Mouse (Mus musculus) layer of hippocampus, adult 2 months (tissue): ENCODE measurements around the gene Ptcra. TPM values are rescaled to one million over a fixed set of nuclear protein-coding genes. Genes with fewer than 3 reads are reported as not detected.
"Not testable (repeated sequence)": the region's sequence is repeated elsewhere in the genome, so short reads cannot be mapped to it uniquely, and the experiment has no call there.

Experiments used
- DNase-seq, 2 experiments: peaks; one replicate each; pipeline ENCODE4 v3.0.0; 2022; ENCODE audit warnings: low spot score in 2 of 2
- H3K27ac ChIP-seq: fragments of 200-600 bp; 2 replicates; pipeline ENCODE4 v1.8.1; 2022
- H3K4me3 ChIP-seq: fragments of 200-600 bp; 2 replicates; pipeline ENCODE4 v1.8.1; 2022; ENCODE audit warnings: mild to moderate bottlenecking
- CTCF ChIP-seq: fragments of 200-600 bp; conservative IDR thresholded peaks from 2 replicates; pipeline ENCODE4 v1.8.1; 2022; ENCODE audit warnings: antibody characterized with exemption, mild to moderate bottlenecking, moderate library complexity
- total RNA-seq, 2 experiments: library from RNA; stranded (reverse); gene quantifications; 2 replicates each; pipeline ENCODE4 v1.2.3; 2021

Gene Ptcra
- total RNA-seq, 2 experiments from 2014 or later: not detected

GRCm38 (mm10) chr17:46782341-46783221 lies 19.1 kb upstream of the Ptcra start, which contains the start of gene Rpl7l1:
Gene Rpl7l1, minus strand, starts transcription at chr17:46782672.
- peak; percentile 90 to 93 for DNase-seq
- TF ChIP-seq CTCF: peak; percentile 83
- peak within 1 kb of the TSS; percentile 92 for H3K4me3 ChIP-seq
- peak within 1 kb of the TSS; percentile 90 for H3K27ac ChIP-seq

- H3K4me3 ChIP-seq: peak overlapping the region; percentile 92
- no peak for TF ChIP-seq CTCF
- no peak for DNase-seq
- peak overlapping the region; percentile 90 for H3K27ac ChIP-seq
Observed at GRCm38 (mm10) chr17:46781876-46782275, 18.4 kb upstream of the Ptcra start.

GRCm38 (mm10) chr17:46776087-46776486 lies 12.6 kb upstream of the Ptcra start:
- Histone ChIP-seq H3K4me3 (no peak overlapping the region), H3K27ac (no peak overlapping the region)
- no peak for DNase-seq
- TF ChIP-seq CTCF: no peak

GRCm38 (mm10) chr17:46775070-46775469 lies 11.6 kb upstream of the Ptcra start:
- Histone ChIP-seq H3K4me3 (no peak overlapping the region), H3K27ac (no peak overlapping the region)
- no peak for DNase-seq
- no peak for TF ChIP-seq CTCF

- 0 out of 2 replicates have a peak, but pooled peaks have one; percentile 2 for TF ChIP-seq CTCF
- no peak for DNase-seq
- Histone ChIP-seq H3K4me3 (no peak overlapping the region), H3K27ac (peak overlapping the region; percentile 46; the same call in 1 of the 2 replicates)
Observed at GRCm38 (mm10) chr17:46774131-46774472, 10.6 kb upstream of the Ptcra start.

GRCm38 (mm10) chr17:46773278-46774130 lies 10.0 kb upstream of the Ptcra start:
- peak overlapping the region; percentile 93 for H3K27ac ChIP-seq
- H3K4me3 ChIP-seq: peak overlapping the region; percentile 63
- TF ChIP-seq CTCF: peak; percentile 60
- no peak for DNase-seq

DNA sequence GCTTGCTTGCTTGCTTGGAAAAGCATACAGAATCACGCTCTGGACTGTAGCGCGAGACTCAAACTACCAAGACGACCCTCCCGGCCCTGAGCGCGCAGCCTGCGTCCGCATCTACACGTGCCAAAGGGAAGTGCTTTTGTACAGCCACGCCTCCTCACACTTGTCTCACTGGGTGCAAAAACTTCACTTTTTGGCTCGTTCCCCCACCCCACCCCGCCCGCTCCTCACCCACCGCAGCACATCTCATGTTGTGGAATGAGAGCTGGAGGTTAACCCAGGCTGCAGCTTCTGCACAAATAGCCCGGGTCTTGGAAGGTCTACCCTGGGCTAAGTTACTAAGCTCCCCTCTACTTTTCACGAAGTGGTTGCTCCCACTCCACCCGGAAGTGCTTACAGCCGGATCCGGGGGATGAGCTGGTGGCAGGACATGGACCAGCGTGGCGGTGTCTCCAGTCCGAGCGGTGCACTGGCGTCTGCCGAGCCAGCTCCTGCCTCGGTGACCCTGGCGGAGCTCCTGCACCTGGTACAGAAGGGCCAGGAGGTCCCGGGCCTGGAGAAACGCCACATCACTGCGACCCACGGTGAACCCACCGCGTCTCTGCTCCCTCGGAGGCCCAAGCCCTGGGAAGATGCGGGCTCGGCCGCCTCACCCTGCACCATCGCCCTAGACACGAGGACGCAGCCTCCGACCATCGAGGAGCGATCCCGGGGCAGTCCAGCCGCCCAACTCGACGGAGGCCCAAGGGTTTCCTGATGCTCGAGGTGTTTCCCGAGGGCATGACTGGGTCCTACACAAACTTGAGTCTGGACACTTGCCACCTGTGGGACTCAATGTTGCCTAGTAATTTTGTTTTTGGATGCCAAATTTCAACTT lies 9.1 kb upstream of the Ptcra start, which contains the start of gene 2310039H08Rik:
Gene 2310039H08Rik, plus strand, starts transcription at position 232 of the 874 bp plus-strand sequence.
- TF ChIP-seq CTCF: no peak
- DNase-seq: peak; percentile 78 to 82
- H3K4me3 ChIP-seq: peak within 1 kb of the TSS; percentile 63
- peak within 1 kb of the TSS; percentile 93 for H3K27ac ChIP-seq

DNA sequence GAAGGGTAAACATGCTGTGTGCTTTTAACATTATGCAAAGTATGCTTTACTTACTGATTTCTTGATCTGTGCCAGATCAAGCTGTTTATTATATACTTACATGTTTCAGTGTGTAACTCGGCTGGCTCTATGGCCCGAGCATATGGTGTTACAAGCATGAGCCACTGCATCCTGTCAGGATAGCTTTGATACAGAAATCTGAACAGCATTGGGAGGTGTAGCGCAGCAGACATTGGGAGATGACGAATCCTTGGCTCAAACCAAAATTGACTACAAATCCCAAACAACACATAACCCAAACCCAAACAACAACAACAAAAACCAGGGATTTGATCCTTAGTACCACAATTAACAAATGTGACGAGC lies 8.5 kb upstream of the Ptcra start:
- no peak for TF ChIP-seq CTCF
- no peak for DNase-seq
- Histone ChIP-seq H3K27ac (peak overlapping the region; percentile 93), H3K4me3 (peak overlapping the region; percentile 63)

- no peak for DNase-seq
- TF ChIP-seq CTCF: no peak
- H3K27ac ChIP-seq: peak overlapping the region; percentile 93
- H3K4me3 ChIP-seq: peak overlapping the region; percentile 63
Observed at GRCm38 (mm10) chr17:46771616-46772015, 8.1 kb upstream of the Ptcra start.

GRCm38 (mm10) chr17:46771025-46771424 lies 7.5 kb upstream of the Ptcra start:
- Histone ChIP-seq H3K27ac (no peak overlapping the region), H3K4me3 (no peak overlapping the region)
- peak; percentile 58 for TF ChIP-seq CTCF
- DNase-seq: no peak

DNA sequence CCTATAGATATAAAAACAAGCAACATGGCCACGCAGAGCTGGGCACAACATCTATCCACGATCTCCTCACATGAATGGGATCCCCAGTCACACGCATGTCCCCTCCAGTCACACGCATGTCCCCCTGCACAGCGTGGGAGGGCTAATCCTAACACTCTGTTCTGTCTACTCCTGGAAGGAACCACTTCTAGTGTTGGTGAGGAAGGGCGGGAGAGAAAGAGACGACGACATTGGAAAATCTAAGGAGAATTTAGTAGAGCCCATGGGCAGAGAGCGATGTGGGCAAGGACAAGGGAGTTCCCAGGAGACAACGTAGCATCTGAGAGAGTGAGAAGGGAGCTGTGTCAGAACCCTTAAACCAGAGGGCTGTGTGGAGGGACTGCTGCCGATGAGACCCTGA lies 7.0 kb upstream of the Ptcra start:
- TF ChIP-seq CTCF: no peak
- Histone ChIP-seq H3K27ac (no peak overlapping the region), H3K4me3 (no peak overlapping the region)
- no peak for DNase-seq

DNA sequence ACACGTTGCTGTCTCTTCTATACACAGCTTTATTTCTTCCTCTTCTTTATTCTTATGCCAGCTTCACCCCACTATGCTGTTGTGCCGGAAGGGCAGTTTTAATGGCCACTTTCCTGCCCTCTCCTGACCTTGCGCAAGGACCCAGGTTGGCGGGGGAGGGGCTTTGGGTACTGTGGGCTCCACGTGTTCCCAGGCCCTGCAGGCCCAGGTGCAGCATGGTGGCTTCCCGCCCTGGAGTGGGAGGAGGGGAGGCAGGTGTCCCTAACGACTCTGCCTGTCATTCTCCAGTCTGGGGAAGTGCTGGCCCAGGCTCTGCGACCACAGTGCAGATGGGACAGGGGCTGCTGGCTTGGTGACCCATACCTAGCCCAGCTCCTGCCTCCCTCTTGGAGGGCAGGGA lies 4.4 kb upstream of the Ptcra start:
- no peak for DNase-seq
- Histone ChIP-seq H3K4me3 (no peak overlapping the region), H3K27ac (no peak overlapping the region)
- TF ChIP-seq CTCF: no peak

GRCm38 (mm10) chr17:46764916-46765315 lies 1.4 kb upstream of the Ptcra start:
- H3K27ac ChIP-seq: peak overlapping the region; percentile 88
- peak in 1 of 2 experiments; percentile 51 for DNase-seq
- not testable (repeated sequence) for H3K4me3 ChIP-seq
